Mouse (Mus musculus) effector memory CD4-positive, alpha-beta T cell, adult 5 months (primary cell): ENCODE results near the gene Dytn. TPM values are rescaled to one million over a fixed set of nuclear protein-coding genes. Genes with fewer than 3 reads are reported as not detected.

Source experiments
- polyA plus RNA-seq: library from polyadenylated mRNA; unstranded; fragments of 100-300 nt; shearing (Covaris generic); gene quantifications from one replicate; pipeline ENCODE4 v1.2.1, GENCODE M21; 2017

Gene Dytn
- polyA plus RNA-seq = not detected

DNA sequence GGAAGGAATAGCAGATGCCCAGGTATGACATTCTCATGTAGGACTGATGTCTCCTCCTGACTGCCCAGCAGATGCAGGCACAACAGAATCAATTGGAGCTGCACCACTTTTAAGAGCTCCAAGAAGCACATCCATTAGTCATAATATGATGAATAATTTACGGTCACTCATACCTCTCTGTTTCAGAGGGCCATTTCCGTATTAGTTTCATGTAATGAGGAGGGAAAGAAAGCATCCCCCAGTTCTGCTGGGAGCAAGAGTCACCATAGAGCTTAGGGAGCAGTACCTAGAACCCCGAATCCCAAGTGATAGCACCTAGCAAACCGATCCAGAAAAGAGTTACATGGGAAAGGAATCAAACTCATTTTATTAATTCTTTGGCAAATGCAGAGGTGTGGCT lies at the start of gene Dytn:
Dytn (minus strand) TSS at position 101 of the 400 bp plus-strand sequence.

GRCm38 (mm10) chr1:63730240-63730771 lies 43.6 kb upstream of the Dytn start, which contains the start of the genes Mdh1b and Fastkd2:
Mdh1b (minus strand) TSS chr1:63730318.
Fastkd2 (plus strand) TSS chr1:63730614.

DNA sequence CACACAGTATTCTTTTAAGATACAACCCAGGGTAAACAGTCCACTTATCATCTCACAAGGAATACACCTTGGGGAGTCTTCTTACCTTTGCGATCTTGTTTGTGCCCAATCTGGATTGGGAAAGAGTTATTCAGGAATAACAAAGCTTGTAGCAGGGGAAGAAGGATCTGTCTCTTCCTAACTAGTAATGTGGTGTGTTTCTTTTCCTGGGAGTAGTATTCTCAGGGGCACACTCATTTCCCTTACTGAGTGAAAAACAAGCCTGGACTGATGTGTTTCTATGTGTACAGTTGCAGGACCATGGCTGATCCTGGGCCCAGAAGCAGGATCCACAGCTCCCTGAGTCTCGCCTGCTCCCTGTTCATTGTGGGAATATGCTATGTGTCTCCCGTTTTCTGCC lies 71.1 kb downstream of the Dytn start, which contains the start of gene Gm39653:
Gm39653 (plus strand) TSS at position 301 of the 400 bp plus-strand sequence.

Other genes starting within 250 kb of the Dytn start
- not detected for gene Adam23, start 241.0 kb downstream of the Dytn start, polyA plus RNA-seq
- gene Gm39653, start 71.0 kb downstream of the Dytn start, polyA plus RNA-seq = not detected
- not detected for gene Mdh1b, start 43.4 kb upstream of the Dytn start, polyA plus RNA-seq
- gene Fastkd2, start 43.7 kb upstream of the Dytn start, polyA plus RNA-seq = 37.2 TPM
- not detected for gene 4933402D24Rik, start 82.3 kb upstream of the Dytn start, polyA plus RNA-seq